Mouse (Mus musculus): Measurements from ENCODE around the gene Pde6d. TPM values are rescaled to one million over a fixed set of nuclear protein-coding genes. Genes with fewer than 3 reads are reported as not detected.

Gene Pde6d
- polyA plus RNA-seq, 1 experiment from 2014 or later: 58.5 TPM

DNA sequence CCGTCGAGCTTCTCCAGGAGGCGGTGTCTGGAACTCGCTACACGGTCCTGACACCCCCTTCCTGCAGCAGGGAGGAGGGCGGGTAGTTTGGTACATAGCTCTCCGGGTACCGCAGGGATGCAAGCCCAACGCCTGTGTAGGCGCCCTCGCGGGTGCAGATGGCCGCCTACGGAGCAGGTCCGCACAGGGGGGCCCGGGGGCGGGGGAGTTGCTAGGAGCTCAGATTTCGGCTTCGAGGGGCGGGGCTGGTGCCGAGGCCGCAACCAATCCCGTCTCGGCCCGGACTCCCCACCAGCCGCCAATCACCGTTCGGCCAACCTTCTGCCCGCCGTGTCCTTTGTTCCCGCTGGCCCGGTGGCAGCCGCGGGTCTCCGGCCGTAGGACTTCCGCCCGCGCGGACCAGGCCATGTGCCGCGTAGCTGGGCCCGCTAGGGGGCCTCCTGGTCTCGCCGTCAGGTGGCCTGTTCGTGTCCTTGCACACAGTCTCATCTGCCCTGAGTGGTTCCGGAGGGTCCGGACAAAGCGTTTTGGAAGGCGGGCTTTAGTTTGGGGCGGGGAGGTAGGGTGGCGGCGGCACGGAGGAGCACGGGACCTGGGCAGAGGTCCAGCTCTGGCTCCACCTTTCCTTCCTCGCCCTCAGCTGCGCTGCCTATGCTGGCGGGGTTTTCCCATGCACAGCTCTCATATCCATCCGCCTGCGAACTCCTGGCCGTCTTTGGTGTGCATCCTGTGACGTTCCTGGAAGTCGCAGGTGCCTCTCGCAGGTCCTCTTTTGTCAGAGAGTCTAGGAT is 78.3 kb downstream of the Pde6d start:
- WGBS: under 1% methylated on average over 64 of the region's 64 CpGs

DNA sequence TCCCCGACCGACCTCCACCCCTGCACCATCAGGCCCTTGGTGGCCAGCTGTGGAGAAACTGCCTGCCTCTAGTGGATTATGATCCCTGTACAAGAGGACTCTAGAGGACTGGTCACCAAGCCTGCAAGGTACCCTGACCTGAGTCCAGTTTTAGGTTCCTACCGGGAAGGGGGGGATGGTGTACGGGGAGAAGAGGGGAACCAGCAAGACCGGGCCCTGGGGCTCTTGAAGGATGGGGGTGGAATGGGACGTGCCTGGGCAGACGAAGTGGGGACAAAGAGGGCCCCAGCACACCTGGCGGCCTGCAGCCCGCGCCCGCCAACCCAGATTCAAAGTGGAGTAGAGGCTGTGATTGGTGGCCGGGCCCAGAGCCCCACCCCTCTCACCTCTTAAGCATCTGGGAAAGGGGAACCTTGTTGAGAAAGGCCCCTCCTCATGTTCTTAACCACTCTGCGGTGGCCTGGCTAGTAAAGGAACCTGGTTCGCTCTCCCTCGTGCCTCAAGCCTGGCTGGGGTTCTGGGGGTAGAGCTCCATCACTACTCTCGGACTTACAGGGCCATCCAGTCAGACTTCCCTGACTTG is 79.2 kb downstream of the Pde6d start:
- TF ChIP-seq CTCF (IDR thresholded peaks at IDR 0.05; ENCODE audit: low read depth): no peak
- WGBS: 19% methylated on average over 16 of the region's 16 CpGs
- Histone ChIP-seq H3K4me2 (peak overlapping the region; percentile 81), H3K36me3 (ENCODE audit: insufficient read depth) (no peaks in the 10 kb centered on the region), H3K4me1 (ENCODE audit: insufficient read depth) (peaks cover 21% of the 10 kb centered on the region), H3K27me3 (ENCODE audit: insufficient read depth, low read length) (no peaks in the 10 kb centered on the region), H3K9ac (peak overlapping the region; percentile 71), H3K4me3 (ENCODE audit: low read depth, low read length) (peak overlapping the region; percentile 42), H3K9me3 (ENCODE audit: low read depth, low read length) (no peaks in the 10 kb centered on the region), H3K27ac (ENCODE audit: low read depth) (peak overlapping the region; percentile 99)
- DNase-seq (peak; percentile 76), ATAC-seq (ENCODE audit: insufficient read depth) (peak; percentile 25)

More for the DNA sequence above, 78.3 kb downstream of the Pde6d start:
- H3K4me2 ChIP-seq: peak overlapping the region; percentile 81
- no peaks in the 10 kb centered on the region for H3K36me3 ChIP-seq (ENCODE audit: insufficient read depth)
- peak; percentile 75 for TF ChIP-seq CTCF (IDR thresholded peaks at IDR 0.05; ENCODE audit: low read depth)
- ATAC-seq (ENCODE audit: insufficient read depth) (peak; percentile 89), DNase-seq (peak; percentile 98)
- peak overlapping the region; percentile 99 for H3K27ac ChIP-seq (ENCODE audit: low read depth)
- H3K4me1 ChIP-seq (ENCODE audit: insufficient read depth): peaks cover 21% of the 10 kb centered on the region
- peak overlapping the region; percentile 71 for H3K9ac ChIP-seq
- no peaks in the 10 kb centered on the region for H3K27me3 ChIP-seq (ENCODE audit: insufficient read depth, low read length)
- no peaks in the 10 kb centered on the region for H3K9me3 ChIP-seq (ENCODE audit: low read depth, low read length)
- peak overlapping the region; percentile 42 for H3K4me3 ChIP-seq (ENCODE audit: low read depth, low read length)

DNA sequence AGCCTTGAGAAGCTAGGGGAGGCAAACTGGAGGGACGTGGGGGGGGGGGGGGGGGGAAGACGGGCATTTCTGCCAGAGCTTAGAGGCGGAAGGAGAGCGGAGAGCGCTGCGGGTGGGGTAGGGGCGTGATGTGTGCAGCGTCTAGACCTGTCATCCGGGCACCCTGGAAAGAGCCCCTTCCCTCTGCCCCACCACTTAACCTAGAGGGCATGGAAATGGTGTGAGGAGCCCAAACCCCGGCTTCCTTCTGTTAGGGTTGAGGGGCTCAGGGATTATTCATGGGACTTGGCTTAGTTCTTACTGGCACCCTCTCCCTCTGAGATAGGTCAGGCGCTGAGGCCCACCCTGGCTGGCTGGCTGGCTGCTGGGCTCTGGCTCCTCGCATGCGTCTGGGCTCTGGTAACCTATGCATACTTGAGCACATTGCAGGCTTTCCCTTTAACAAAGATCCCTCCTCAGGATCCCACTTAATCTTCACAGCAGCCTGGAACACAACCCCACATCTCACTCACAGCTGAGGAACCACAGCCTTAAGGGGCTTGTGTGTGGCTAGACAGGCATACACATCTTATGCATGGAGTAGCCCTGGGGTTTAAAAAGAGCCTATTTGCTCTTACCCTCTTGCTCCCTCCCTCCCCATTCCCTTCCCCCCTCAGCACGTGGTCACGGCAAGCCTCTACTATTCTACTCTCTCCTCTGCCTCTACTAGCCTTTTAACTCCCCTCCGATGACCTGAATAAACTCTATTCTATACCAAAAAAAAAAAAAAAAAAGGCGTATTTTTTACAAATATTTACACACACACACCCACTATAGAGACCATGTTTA is 80.0 kb downstream of the Pde6d start:
- no peak overlapping the region; the same call in 1 of the 2 replicates for H3K9ac ChIP-seq
- ATAC-seq (ENCODE audit: insufficient read depth): no peak
- peaks cover 21% of the 10 kb centered on the region for H3K4me1 ChIP-seq (ENCODE audit: insufficient read depth)
- peak; percentile 19 for DNase-seq
- no peaks in the 10 kb centered on the region for H3K36me3 ChIP-seq (ENCODE audit: insufficient read depth)
- TF ChIP-seq CTCF (IDR thresholded peaks at IDR 0.05; ENCODE audit: low read depth): no peak
- H3K9me3 ChIP-seq (ENCODE audit: low read depth, low read length): no peaks in the 10 kb centered on the region
- peak overlapping the region; percentile 99 for H3K27ac ChIP-seq (ENCODE audit: low read depth)
- 26% methylated on average over 16 of the region's 17 CpGs for WGBS
- H3K4me3 ChIP-seq (ENCODE audit: low read depth, low read length): no peak overlapping the region
- no peaks in the 10 kb centered on the region for H3K27me3 ChIP-seq (ENCODE audit: insufficient read depth, low read length)
- peak overlapping the region; percentile 81 for H3K4me2 ChIP-seq

DNA sequence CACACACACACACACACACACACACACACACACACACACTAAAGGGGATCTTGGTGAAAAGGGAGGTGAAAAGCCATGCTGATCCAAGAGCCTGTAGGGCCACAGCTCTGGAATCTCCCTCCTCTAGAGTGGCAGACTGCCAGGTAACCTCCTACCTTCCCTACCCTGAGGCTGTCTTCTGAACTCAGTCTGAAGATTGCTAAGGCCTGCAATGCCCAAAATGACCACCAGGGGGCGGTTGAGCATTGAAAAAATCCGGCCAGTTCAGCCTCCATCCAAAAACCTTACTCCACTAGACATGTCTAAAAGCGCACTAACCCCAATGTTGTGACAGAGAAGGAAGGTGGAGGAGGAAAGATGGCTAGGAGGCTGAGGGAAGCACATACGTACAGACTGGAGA is 80.9 kb downstream of the Pde6d start:
- Histone ChIP-seq H3K27ac (ENCODE audit: low read depth) (peak overlapping the region; percentile 99), H3K4me3 (ENCODE audit: low read depth, low read length) (no peak overlapping the region), H3K9ac (no peak overlapping the region), H3K36me3 (ENCODE audit: insufficient read depth) (no peaks in the 10 kb centered on the region), H3K27me3 (ENCODE audit: insufficient read depth, low read length) (no peaks in the 10 kb centered on the region), H3K9me3 (ENCODE audit: low read depth, low read length) (no peaks in the 10 kb centered on the region), H3K4me2 (peak overlapping the region; percentile 38), H3K4me1 (ENCODE audit: insufficient read depth) (peaks cover 21% of the 10 kb centered on the region)
- 3% methylated on average over 4 of the region's 4 CpGs for WGBS
- ATAC-seq (ENCODE audit: insufficient read depth) (0 out of 2 replicates have a peak, but pooled peaks have one; percentile 2), DNase-seq (peak; percentile 97)
- TF ChIP-seq CTCF (IDR thresholded peaks at IDR 0.05; ENCODE audit: low read depth): peak; percentile 99

- no peaks in the 10 kb centered on the region for H3K27me3 ChIP-seq (ENCODE audit: insufficient read depth, low read length)
- 34% methylated on average over 6 of the region's 6 CpGs for WGBS
- peak overlapping the region; percentile 99 for H3K27ac ChIP-seq (ENCODE audit: low read depth)
- DNase-seq (peak; percentile 79), ATAC-seq (ENCODE audit: insufficient read depth) (no peak)
- no peak overlapping the region for H3K4me3 ChIP-seq (ENCODE audit: low read depth, low read length)
- no peak overlapping the region for H3K9ac ChIP-seq
- no peaks in the 10 kb centered on the region for H3K36me3 ChIP-seq (ENCODE audit: insufficient read depth)
- peaks cover 21% of the 10 kb centered on the region for H3K4me1 ChIP-seq (ENCODE audit: insufficient read depth)
- H3K9me3 ChIP-seq (ENCODE audit: low read depth, low read length): no peaks in the 10 kb centered on the region
- peak; percentile 77 for TF ChIP-seq CTCF (IDR thresholded peaks at IDR 0.05; ENCODE audit: low read depth)
- peak overlapping the region; percentile 13; the same call in 1 of the 2 replicates for H3K4me2 ChIP-seq
Measured at GRCm38 (mm10) chr1:86501114-86501532, 81.3 kb downstream of the Pde6d start.

- H3K27me3 ChIP-seq (ENCODE audit: insufficient read depth, low read length): no peaks in the 10 kb centered on the region
- H3K9me3 ChIP-seq (ENCODE audit: low read depth, low read length): no peaks in the 10 kb centered on the region
- H3K4me1 ChIP-seq (ENCODE audit: insufficient read depth): peaks cover 20% of the 10 kb centered on the region
- no peak overlapping the region for H3K4me2 ChIP-seq
- H3K27ac ChIP-seq (ENCODE audit: low read depth): peak overlapping the region; percentile 99; the same call in 1 of the 2 replicates
- no peak overlapping the region for H3K4me3 ChIP-seq (ENCODE audit: low read depth, low read length)
- DNase-seq (no peak), ATAC-seq (ENCODE audit: insufficient read depth) (no peak)
- no peaks in the 10 kb centered on the region for H3K36me3 ChIP-seq (ENCODE audit: insufficient read depth)
- 54% methylated on average over 4 of the region's 4 CpGs for WGBS
- no peak for TF ChIP-seq CTCF (IDR thresholded peaks at IDR 0.05; ENCODE audit: low read depth)
- no peak overlapping the region for H3K9ac ChIP-seq
Measured at GRCm38 (mm10) chr1:86500681-86501080, 81.7 kb downstream of the Pde6d start.
